Mouse (Mus musculus): Measurements from ENCODE around the gene Lmnb2. TPM values are rescaled to one million over a fixed set of nuclear protein-coding genes. Genes with fewer than 3 reads are reported as not detected.

Lmnb2 gene
- polyA plus RNA-seq, 1 experiment from 2014 or later, result 65.8 TPM

DNA sequence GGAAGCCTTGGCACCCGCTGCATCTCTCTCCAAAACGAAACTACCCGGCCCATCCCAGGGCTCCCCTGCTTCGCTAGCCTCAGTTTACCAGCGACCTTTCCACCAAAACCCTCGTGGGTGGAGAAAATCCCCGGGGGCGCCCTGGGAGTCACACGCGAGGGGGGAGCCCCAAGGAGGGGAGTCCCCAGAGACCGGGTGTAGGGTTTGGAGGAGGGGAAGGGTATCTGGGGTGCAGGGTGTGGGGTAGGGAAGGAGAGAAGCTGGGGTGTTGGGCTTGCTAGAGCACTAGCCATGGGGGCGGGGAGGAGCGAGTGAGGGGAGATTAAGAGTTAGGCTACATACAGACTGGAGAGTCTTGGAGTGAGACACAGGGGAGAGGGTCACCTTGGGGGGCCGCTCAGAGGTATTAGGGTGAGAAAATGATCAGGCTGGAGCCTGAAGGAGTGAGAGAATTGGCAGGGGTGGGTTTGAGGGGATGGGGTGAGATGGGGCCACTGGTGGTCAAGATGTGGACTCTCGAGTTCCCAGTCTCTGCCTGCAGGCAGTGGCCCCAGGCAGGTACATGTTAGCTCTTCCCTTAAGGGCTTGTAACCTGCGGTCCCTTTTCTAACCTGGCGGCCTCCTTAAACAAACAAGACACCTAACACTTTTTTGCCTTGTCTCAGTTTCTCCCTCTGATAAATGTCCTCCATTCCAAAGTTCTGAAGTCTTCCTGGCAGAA, 14.8 kb upstream of the Lmnb2 start:
- Histone ChIP-seq H3K9me3 (no peaks in the 10 kb centered on the region), H3K27ac (peak overlapping the region; percentile 45; the same call in 1 of the 2 replicates), H3K4me3 (peak overlapping the region; percentile 63), H3K4me1 (replicated peaks) (peaks cover 88% of the 10 kb centered on the region), H3K27me3 (ENCODE audit: insufficient read depth, poor library complexity, severe bottlenecking) (peaks cover 78% of the 10 kb centered on the region), H3K36me3 (no peaks in the 10 kb centered on the region)
- 2% methylated on average over 17 of the region's 17 CpGs for WGBS
- no peak for DNase-seq (ENCODE audit: low spot score)

DNA sequence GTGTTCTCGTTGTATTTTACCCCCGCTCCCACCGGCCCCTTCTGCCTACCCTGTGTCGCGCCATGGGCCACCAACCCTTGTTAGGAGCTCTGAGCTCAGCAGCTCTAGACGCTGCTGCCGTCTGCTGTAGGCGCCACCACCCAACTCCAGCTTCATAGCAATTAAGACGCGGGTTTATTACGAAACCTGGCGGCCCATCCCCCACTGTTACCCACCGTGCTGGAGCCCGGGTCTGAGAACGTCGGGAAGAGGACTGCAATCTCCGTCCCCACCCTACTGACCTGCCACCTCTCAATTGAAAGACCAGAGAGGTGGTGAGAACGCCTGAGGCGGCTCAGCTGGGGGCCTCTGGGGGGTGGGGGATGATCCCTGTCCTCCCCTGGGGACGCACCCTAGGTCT, 14.2 kb upstream of the Lmnb2 start:
- Histone ChIP-seq H3K36me3 (no peaks in the 10 kb centered on the region), H3K4me3 (peak overlapping the region; percentile 63), H3K4me1 (replicated peaks) (peaks cover 84% of the 10 kb centered on the region), H3K27me3 (ENCODE audit: insufficient read depth, poor library complexity, severe bottlenecking) (peaks cover 72% of the 10 kb centered on the region), H3K9me3 (no peaks in the 10 kb centered on the region), H3K27ac (peak overlapping the region; percentile 45; the same call in 1 of the 2 replicates)
- peak; percentile 37 for DNase-seq (ENCODE audit: low spot score)
- whole genome bisulfite sequencing, result under 1% methylated on average over 20 of the region's 20 CpGs

DNA sequence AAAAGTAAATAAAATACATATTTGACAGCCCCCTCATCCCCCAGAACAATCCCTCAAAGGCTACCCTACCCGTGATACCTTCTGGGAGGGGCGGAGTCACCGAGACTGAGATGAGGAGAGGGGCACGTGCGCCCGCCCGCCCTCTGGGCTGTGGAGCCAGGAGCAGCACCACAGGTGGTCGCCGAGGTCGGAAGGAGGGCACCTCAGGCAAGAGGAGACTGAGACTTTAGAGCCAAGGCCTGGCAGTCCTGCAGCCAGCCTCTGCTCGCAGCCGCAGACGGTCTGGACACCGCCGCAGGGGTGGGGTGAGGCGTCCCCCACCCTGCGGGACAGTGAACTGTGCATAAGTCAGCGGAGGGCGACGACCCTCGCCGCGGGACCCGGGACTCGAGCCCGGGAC, 13.7 kb upstream of the Lmnb2 start:
- peaks cover 84% of the 10 kb centered on the region for H3K4me1 ChIP-seq (replicated peaks)
- H3K36me3 ChIP-seq, result no peaks in the 10 kb centered on the region
- H3K27ac ChIP-seq, result no peak overlapping the region
- peaks cover 67% of the 10 kb centered on the region for H3K27me3 ChIP-seq (ENCODE audit: insufficient read depth, poor library complexity, severe bottlenecking)
- H3K9me3 ChIP-seq, result no peaks in the 10 kb centered on the region
- peak overlapping the region; percentile 63 for H3K4me3 ChIP-seq
- peak; percentile 51 for DNase-seq (ENCODE audit: low spot score)
- WGBS, result under 1% methylated on average over 26 of the region's 26 CpGs

DNA sequence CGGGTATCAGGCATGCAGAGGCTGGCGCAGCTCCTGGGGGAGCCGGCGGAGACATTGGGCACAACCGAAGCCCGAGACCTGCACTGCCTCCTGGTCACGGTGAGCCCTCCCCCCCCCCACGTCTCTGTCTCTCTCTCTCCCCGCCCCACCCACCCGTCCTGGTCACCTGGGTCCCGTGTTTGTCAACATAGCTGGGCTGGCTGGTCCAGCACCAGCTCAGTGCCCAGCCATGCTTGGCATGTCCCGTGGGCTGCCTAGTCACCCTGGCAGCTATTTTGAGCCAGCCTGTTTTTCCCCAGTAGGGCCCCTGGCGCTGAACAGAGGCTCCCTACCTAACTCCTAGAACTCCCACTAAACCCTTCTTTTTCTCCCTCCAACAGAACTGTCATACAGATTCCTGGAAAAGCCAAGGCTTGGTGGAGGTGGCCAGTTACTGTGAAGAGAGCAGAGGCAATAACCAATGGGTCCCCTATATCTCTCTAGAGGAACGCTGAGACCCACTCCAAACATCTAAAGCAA, 13.2 kb upstream of the Lmnb2 start:
- 5% methylated on average over 14 of the region's 14 CpGs for WGBS
- H3K9me3 ChIP-seq, result no peaks in the 10 kb centered on the region
- H3K4me3 ChIP-seq, result peak overlapping the region; percentile 63
- no peaks in the 10 kb centered on the region for H3K36me3 ChIP-seq
- H3K27ac ChIP-seq, result no peak overlapping the region
- peaks cover 62% of the 10 kb centered on the region for H3K27me3 ChIP-seq (ENCODE audit: insufficient read depth, poor library complexity, severe bottlenecking)
- peak; percentile 22 for DNase-seq (ENCODE audit: low spot score)
- H3K4me1 ChIP-seq (replicated peaks), result peaks cover 84% of the 10 kb centered on the region

DNA sequence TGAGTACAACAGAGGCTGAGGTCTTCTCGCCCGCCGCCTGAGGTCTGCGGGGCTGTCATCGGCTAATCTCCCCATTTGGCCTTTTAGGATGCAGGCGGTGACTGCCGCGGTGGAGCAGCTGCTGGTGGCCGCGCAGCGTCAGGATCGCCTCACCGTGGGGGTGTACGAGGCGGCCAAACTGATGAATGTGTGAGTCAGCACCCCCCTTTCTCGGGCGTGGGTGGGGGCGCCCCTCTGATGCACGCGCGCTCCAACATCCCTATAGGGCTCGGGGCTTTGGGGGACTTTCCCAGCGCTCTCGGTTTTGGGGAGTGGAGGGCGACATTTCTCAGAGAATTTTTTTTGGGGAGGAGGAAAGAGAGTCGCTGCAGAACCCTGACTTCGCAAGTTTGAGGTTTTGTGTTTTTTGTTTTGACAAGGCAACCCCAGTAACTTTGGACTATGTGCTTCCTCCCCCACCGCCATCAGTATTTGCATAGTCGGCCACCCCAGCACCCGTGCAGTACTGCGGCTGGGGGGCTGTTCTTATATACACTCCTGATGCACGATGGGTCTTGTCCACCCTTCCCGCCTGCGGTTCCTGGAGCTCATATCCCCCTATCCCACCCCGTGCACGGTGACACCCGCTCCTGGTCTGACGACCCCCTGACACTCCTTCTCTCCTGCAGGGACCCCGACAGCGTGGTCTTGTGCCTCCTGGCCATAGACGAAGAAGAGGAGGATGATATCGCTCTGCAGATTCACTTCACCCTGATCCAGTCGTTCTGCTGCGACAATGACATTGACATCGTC, 12.5 kb upstream of the Lmnb2 start:
- Histone ChIP-seq H3K4me3 (peak overlapping the region; percentile 63), H3K36me3 (no peaks in the 10 kb centered on the region), H3K4me1 (replicated peaks) (peaks cover 80% of the 10 kb centered on the region), H3K27me3 (ENCODE audit: insufficient read depth, poor library complexity, severe bottlenecking) (peaks cover 55% of the 10 kb centered on the region), H3K27ac (peak overlapping the region; percentile 64), H3K9me3 (no peaks in the 10 kb centered on the region)
- peak; percentile 40 for DNase-seq (ENCODE audit: low spot score)
- under 1% methylated on average over 45 of the region's 45 CpGs for WGBS

DNA sequence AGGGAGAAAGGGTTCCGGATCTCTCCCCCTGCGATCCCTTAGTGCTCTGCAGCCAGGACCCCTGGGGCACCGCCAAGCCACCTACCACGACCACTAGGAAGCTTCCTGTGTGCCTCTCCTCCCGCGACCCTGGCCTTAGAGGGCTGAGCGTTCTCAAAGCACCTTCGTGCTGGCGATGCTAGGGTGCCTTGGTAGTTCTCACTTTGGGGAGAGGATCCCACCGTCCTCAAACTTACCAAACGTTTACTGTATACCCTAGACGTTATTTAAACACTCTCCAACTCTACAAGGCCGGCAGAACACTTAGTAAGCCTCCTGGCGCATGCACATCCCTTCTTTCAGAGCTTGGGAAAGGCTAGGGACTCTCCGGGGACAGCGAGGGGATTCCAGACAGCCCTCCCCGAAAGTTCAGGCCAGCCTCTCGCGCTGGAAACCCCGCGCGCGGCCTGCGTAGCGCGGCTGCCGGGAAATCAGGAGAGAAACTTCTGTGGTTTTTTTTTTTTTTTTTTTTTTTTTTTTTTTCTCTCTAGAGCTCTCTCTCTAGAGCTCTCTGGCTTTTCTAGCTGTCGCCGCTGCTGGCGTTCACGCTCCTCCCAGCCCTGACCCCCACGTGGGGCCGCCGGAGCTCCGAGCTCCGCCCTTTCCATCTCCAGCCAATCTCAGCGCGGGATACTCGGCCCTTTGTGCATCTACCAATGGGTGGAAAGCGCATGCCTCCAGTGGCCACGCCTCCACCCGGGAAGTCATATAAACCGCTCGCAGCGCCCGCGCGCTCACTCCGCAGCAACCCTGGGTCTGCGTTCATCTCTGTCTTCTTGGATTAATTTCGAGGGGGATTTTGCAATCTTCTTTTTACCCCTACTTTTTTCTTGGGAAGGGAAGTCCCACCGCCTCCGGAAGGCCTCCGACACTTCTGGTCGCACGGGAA, 11.5 kb upstream of the Lmnb2 start, which contains the start of gene Gadd45b:
Gadd45b (plus strand) TSS at position 775 of the 928 bp plus-strand sequence.
- Histone ChIP-seq H3K27me3 (ENCODE audit: insufficient read depth, poor library complexity, severe bottlenecking) (peaks cover 45% of the 10 kb centered on the region), H3K4me1 (replicated peaks) (peaks cover 75% of the 10 kb centered on the region), H3K4me3 (peak within 1 kb of the TSS; percentile 63), H3K27ac (peak within 1 kb of the TSS; percentile 87), H3K9me3 (no peaks in the 10 kb centered on the region), H3K36me3 (no peaks in the 10 kb centered on the region)
- WGBS, result under 1% methylated on average over 56 of the region's 56 CpGs
- peak; percentile 99 for DNase-seq (ENCODE audit: low spot score)

DNA sequence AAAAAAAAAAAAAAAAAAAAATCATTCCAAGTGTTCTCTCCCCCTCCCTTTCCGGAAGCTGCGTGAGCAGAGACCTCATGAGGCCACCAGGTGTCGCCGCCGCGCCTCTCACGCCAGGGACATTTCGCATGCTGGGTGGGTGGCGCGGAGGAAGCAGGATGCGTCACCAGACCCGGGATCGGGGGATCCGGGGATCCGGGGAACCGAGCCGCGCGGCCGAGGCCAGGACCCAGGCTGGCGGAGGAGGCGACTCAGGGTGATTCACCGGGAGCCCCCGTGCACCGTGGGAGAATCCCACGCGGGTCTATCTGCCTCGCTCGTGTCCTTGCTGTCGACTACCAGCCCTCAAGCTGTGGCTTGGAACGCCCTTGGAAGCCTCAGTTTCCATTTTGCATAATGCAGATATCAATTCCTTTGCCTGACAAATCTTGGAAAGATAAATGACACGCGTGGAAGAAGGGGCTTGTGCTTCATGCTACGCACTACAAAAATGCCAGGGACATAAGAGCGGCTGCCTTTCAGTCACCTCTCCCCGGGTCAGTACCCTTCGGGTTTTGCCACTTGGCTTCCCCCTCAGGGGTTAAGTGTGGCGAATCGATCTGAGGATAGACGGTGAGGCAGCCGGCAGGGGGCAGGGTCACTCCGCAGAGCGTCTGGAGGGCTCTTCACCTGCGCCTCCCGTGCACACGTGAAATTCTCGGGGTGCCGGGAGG, 10.7 kb upstream of the Lmnb2 start:
- H3K27me3 ChIP-seq (ENCODE audit: insufficient read depth, poor library complexity, severe bottlenecking), result peaks cover 37% of the 10 kb centered on the region
- peaks cover 67% of the 10 kb centered on the region for H3K4me1 ChIP-seq (replicated peaks)
- no peaks in the 10 kb centered on the region for H3K36me3 ChIP-seq
- 0 out of 2 replicates have a peak, but pooled peaks cover under 1% of the 10 kb centered on the region for H3K9me3 ChIP-seq
- peak overlapping the region; percentile 63 for H3K4me3 ChIP-seq
- DNase-seq (ENCODE audit: low spot score), result peak; percentile 89
- WGBS, result under 1% methylated on average over 48 of the region's 48 CpGs
- H3K27ac ChIP-seq, result peak overlapping the region; percentile 87

DNA sequence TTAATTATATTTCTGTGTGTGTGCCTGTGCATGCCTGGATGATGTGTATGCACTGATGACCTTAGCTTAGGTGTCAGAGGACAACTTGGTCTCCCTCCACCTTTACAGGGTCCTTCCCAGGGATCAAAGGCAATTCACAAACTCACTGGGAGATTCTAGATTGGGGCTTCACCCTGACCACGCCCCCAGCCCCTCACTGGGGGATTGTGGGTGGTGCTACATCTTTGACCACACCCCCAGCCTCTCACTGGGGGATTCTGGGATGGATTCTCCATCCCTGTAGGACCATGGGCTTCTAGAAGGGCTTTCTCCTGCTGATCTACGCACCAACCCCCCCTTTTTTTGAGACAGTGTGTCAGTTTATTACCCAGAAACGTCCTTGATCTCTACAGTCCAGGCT, 7.4 kb upstream of the Lmnb2 start:
- Histone ChIP-seq H3K9me3 (0 out of 2 replicates have a peak, but pooled peaks cover 3% of the 10 kb centered on the region), H3K27ac (no peak overlapping the region), H3K4me3 (no peak overlapping the region), H3K4me1 (replicated peaks) (peaks cover 52% of the 10 kb centered on the region), H3K36me3 (no peaks in the 10 kb centered on the region), H3K27me3 (ENCODE audit: insufficient read depth, poor library complexity, severe bottlenecking) (peaks cover 18% of the 10 kb centered on the region)
- DNase-seq (ENCODE audit: low spot score), result no peak
- WGBS, result 49% methylated on average over 3 of the region's 3 CpGs

DNA sequence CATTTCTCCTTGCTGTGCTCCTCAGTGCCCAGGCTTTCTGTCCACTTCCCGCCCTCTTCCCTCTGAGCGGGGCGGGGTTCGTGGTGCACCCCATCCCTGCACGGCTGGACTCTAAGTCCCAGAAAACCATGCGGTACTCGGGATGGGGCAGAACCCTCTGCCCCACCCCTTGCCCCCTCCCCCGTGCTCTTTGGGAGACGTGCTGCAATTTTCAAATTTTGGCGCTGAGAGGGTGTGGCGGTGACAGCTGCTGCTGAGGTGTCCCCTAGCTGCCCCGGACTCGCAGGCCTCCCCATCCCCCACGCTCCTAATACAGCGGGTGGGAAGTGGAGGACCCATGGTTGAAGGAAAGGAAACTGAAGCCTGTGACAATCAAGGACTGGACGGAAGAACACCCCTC, 3.9 kb upstream of the Lmnb2 start:
- H3K36me3 ChIP-seq, result no peaks in the 10 kb centered on the region
- peaks cover 47% of the 10 kb centered on the region for H3K4me1 ChIP-seq (replicated peaks)
- H3K27ac ChIP-seq, result peak overlapping the region; percentile 78
- DNase-seq (ENCODE audit: low spot score), result peak; percentile 51
- peak overlapping the region; percentile 46 for H3K4me3 ChIP-seq
- peaks cover 14% of the 10 kb centered on the region for H3K27me3 ChIP-seq (ENCODE audit: insufficient read depth, poor library complexity, severe bottlenecking)
- H3K9me3 ChIP-seq, result 0 out of 2 replicates have a peak, but pooled peaks cover 3% of the 10 kb centered on the region
- 6% methylated on average over 16 of the region's 16 CpGs for WGBS

DNA sequence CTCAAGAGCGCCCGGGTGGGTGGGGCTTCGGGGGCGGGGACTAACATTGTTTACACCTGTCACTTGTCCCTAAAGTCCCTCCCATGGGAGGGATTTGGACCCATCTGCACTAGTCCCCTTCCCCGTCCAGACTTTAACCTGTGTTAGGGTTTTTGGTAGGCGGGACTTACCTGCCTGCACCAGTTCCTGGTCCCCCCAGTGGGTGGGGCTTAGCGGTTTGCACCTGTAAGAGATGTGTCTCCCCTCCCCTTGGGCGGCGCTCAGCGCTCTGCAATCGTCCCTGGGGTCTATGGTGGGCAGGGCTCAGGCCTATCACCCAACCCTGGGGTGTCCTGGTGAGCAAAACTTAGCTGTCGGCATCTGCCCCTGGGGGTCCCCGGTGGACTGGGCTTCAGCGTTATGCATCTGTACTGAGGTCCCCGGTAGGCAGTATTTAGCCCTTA, 688 bp downstream of the Lmnb2 start:
- Histone ChIP-seq H3K36me3 (peaks cover 41% of the 10 kb centered on the region), H3K4me1 (replicated peaks) (peaks cover 49% of the 10 kb centered on the region), H3K27ac (peak overlapping the region; percentile 91), H3K9me3 (no peaks in the 10 kb centered on the region), H3K27me3 (ENCODE audit: insufficient read depth, poor library complexity, severe bottlenecking) (peaks cover 14% of the 10 kb centered on the region), H3K4me3 (peak overlapping the region; percentile 80)
- 2% methylated on average over 15 of the region's 15 CpGs for WGBS
- DNase-seq (ENCODE audit: low spot score), result no peak

DNA sequence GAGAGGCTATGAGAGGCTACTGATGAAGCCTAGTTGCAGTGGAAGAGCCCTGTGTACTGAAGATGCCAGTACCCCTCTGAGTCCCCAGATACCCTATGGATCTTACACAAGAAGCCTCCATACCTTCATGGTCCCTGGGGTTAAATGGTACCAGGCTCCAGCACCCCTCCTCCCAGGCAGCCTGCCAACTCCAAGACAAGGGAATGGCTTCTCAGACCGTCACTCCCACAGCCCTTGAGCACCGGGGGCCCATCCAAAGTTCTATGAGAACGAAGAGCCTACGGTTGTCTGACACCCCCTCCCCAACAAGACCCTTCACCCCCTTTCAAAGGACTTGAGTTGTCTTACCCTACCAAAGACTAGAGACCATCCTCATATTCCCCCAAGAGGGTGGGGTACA, 2.3 kb downstream of the Lmnb2 start:
- H3K27me3 ChIP-seq (ENCODE audit: insufficient read depth, poor library complexity, severe bottlenecking), result no peaks in the 10 kb centered on the region; the same call in 1 of the 2 replicates
- peaks cover 36% of the 10 kb centered on the region for H3K4me1 ChIP-seq (replicated peaks)
- no peaks in the 10 kb centered on the region for H3K9me3 ChIP-seq
- no peak for DNase-seq (ENCODE audit: low spot score)
- H3K36me3 ChIP-seq, result peaks cover 57% of the 10 kb centered on the region
- H3K27ac ChIP-seq, result no peak overlapping the region
- WGBS, result 95% methylated on average over 4 of the region's 4 CpGs
- H3K4me3 ChIP-seq, result peak overlapping the region; percentile 80; the same call in 1 of the 2 replicates
